Mouse (Mus musculus): ENCODE data around the gene Tjp1. TPM values are rescaled to one million over a fixed set of nuclear protein-coding genes. Genes with fewer than 3 reads are reported as not detected.

Gene Tjp1
- polyA plus RNA-seq, 1 experiment from 2014 or later = 3.1 TPM

DNA sequence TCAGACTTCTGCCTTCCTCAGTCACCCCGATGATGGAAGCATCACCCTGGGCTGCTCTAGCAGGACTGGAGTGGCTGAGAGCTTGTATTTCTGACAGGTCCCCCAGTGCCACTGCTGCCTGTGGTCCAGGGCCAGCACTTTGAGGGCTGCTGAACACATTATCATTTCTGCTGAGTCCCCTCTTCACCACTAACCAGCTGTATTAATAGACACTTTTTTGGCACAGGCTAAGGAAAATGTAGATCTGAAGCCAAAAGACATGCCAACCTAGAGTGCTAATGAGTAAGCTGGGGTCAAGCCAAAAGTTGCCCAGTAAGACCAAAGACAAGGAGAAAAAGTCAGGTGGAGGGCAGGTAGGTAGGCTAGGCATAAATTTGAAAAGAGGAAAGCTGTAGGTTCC, 66.2 kb downstream of the Tjp1 start:
- no peak overlapping the region for H3K4me2 ChIP-seq
- H3K9me3 ChIP-seq (replicated peaks) = no peaks in the 10 kb centered on the region
- no peak overlapping the region for H3K4me3 ChIP-seq (replicated peaks)
- peaks cover 6% of the 10 kb centered on the region; the same call in 1 of the 2 replicates for H3K4me1 ChIP-seq (replicated peaks)
- H3K9ac ChIP-seq = no peak overlapping the region
- no peaks in the 10 kb centered on the region for H3K36me3 ChIP-seq
- ATAC-seq (ENCODE audit: low read depth) = no peak
- H3K27ac ChIP-seq = no peak overlapping the region
- 46% methylated on average over 1 of the region's 1 CpGs for WGBS (ENCODE audit: insufficient replicate concordance)
- H3K27me3 ChIP-seq = no peaks in the 10 kb centered on the region
- no peak for DNase-seq

GRCm38 (mm10) chr7:65460196-65460595, 67.4 kb downstream of the Tjp1 start:
- Histone ChIP-seq H3K36me3 (no peaks in the 10 kb centered on the region), H3K4me2 (no peak overlapping the region)

DNA sequence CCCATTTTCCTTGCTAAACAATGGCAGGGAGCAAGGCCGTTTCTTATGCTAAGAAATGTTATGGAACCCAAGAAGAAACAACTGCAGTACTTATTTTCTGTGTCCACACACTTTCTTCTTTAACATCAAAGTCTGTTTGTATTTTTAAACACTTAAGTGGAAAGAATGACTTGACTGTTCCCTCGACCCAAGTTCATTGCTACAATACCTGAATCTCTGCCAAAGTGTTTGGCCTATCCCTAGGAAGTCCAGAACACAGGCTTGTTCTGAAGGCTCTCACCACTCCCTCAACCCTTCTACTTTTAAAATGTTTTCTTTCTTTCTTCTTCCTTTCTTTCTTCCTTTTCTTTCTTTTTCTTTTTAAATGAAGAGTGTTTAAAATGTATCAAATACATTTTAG, 71.5 kb downstream of the Tjp1 start:
- Histone ChIP-seq H3K9me3 (replicated peaks) (no peaks in the 10 kb centered on the region), H3K27me3 (no peaks in the 10 kb centered on the region), H3K4me1 (replicated peaks) (no peaks in the 10 kb centered on the region), H3K4me3 (replicated peaks) (no peak overlapping the region), H3K27ac (no peak overlapping the region), H3K36me3 (no peaks in the 10 kb centered on the region), H3K9ac (no peak overlapping the region), H3K4me2 (no peak overlapping the region)
- DNase-seq (no peak), ATAC-seq (ENCODE audit: low read depth) (no peak)
- WGBS (ENCODE audit: insufficient replicate concordance) = 38% methylated on average over 2 of the region's 2 CpGs

More at GRCm38 (mm10) chr7:65460196-65460595, 67.4 kb downstream of the Tjp1 start:
- Histone ChIP-seq H3K27ac (no peak overlapping the region), H3K4me1 (replicated peaks) (0 out of 2 replicates have a peak, but pooled peaks cover 3% of the 10 kb centered on the region), H3K27me3 (no peaks in the 10 kb centered on the region), H3K9me3 (replicated peaks) (no peaks in the 10 kb centered on the region), H3K4me3 (replicated peaks) (no peak overlapping the region), H3K9ac (no peak overlapping the region)
- ATAC-seq (ENCODE audit: low read depth) (no peak), DNase-seq (no peak)
- WGBS (ENCODE audit: insufficient replicate concordance) = 49% methylated on average over 3 of the region's 3 CpGs

- Histone ChIP-seq H3K27ac (no peak overlapping the region), H3K36me3 (no peaks in the 10 kb centered on the region), H3K9ac (no peak overlapping the region), H3K27me3 (no peaks in the 10 kb centered on the region), H3K9me3 (replicated peaks) (no peaks in the 10 kb centered on the region), H3K4me2 (no peak overlapping the region), H3K4me1 (replicated peaks) (no peaks in the 10 kb centered on the region), H3K4me3 (replicated peaks) (no peak overlapping the region)
- ATAC-seq (ENCODE audit: low read depth) = no peak
- 58% methylated on average over 3 of the region's 3 CpGs for WGBS (ENCODE audit: insufficient replicate concordance)
- no peak for DNase-seq
These were observed 72.4 kb downstream of the Tjp1 start for GRCm38 (mm10) chr7:65455208-65455607.

DNA sequence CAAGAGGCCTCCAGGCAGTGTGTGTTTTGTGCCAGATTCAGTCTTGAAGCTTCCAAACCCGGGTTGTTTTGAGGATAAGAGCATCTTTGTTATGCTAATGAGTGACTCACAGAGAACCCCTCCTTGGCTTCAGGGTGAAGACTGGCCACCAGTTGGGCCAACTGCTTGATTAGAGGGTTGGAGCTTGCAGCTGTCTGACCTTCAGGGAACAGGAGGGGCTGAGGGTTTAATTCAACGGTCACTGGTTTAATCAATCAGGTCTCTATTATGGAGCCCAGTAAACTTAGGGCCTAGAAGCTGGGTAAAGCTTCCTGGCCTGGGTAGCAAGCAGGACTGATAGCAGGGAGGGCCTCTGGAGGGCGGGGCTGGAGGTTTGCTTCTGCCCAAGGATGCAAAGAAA, 73.3 kb downstream of the Tjp1 start:
- no peak overlapping the region for H3K9ac ChIP-seq
- no peak for ATAC-seq (ENCODE audit: low read depth)
- no peaks in the 10 kb centered on the region for H3K9me3 ChIP-seq (replicated peaks)
- no peaks in the 10 kb centered on the region for H3K27me3 ChIP-seq
- H3K4me3 ChIP-seq (replicated peaks) = no peak overlapping the region
- no peak for DNase-seq
- 30% methylated on average over 3 of the region's 3 CpGs for WGBS (ENCODE audit: insufficient replicate concordance)
- H3K27ac ChIP-seq = no peak overlapping the region
- H3K4me1 ChIP-seq (replicated peaks) = no peaks in the 10 kb centered on the region
- H3K36me3 ChIP-seq = no peaks in the 10 kb centered on the region
- H3K4me2 ChIP-seq = no peak overlapping the region

DNA sequence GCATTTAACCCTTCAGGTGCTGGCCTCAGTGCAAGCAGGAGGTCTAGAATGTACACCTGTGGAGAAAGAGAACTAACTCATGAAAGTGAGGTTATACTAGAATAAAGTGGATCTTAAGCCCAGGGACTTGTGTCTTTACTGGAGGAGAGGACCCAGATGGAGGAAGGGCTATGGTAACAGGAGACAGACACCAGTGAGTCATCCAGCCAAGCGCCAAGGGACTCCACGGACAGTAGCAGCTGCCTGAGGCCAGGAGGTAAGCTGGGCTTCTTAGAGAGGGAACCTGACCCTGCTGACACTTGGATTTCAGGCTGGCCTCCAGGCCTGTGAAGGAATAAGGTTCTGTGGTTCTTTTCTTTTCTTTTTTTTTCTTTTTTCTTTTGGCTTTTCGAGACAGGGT, 75.3 kb downstream of the Tjp1 start:
- Histone ChIP-seq H3K4me1 (replicated peaks) (no peaks in the 10 kb centered on the region), H3K4me2 (no peak overlapping the region), H3K9ac (no peak overlapping the region), H3K27me3 (no peaks in the 10 kb centered on the region), H3K4me3 (replicated peaks) (no peak overlapping the region), H3K9me3 (replicated peaks) (no peaks in the 10 kb centered on the region), H3K27ac (no peak overlapping the region), H3K36me3 (no peaks in the 10 kb centered on the region)
- 59% methylated on average over 3 of the region's 3 CpGs for WGBS (ENCODE audit: insufficient replicate concordance)
- DNase-seq (no peak), ATAC-seq (ENCODE audit: low read depth) (no peak)

- Histone ChIP-seq H3K27me3 (no peaks in the 10 kb centered on the region), H3K4me1 (replicated peaks) (no peaks in the 10 kb centered on the region), H3K4me2 (no peak overlapping the region), H3K9ac (no peak overlapping the region), H3K36me3 (no peaks in the 10 kb centered on the region), H3K9me3 (replicated peaks) (no peaks in the 10 kb centered on the region), H3K4me3 (replicated peaks) (no peak overlapping the region), H3K27ac (no peak overlapping the region)
- ATAC-seq (ENCODE audit: low read depth) = no peak
- WGBS (ENCODE audit: insufficient replicate concordance) = 65% methylated on average over 5 of the region's 5 CpGs
- no peak for DNase-seq
These were observed 77.4 kb downstream of the Tjp1 start for GRCm38 (mm10) chr7:65450158-65450557.

DNA sequence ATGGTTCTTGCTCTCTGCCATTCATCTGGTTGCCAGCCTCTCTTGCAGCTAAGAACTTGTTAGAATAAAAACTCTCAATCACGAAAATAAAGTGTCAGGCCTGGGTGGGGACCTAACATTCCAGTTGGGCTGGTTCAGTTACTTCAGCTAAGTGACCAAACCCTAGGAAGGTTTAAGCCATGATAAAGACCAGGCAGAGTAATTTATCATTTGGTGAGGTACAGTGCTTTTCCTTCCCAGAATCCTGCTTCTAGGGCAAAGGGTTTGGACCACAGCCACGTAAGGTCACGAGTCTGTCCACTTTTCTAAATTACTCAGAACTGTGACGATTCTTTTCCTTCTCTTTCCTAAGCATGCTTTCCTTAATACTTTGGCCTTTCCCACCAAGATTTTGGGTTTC, 86.1 kb downstream of the Tjp1 start:
- no peak overlapping the region for H3K27ac ChIP-seq
- no peak overlapping the region for H3K9ac ChIP-seq
- no peaks in the 10 kb centered on the region for H3K4me1 ChIP-seq (replicated peaks)
- no peak for ATAC-seq (ENCODE audit: low read depth)
- H3K4me3 ChIP-seq (replicated peaks) = no peak overlapping the region
- no peak overlapping the region for H3K4me2 ChIP-seq
- no peaks in the 10 kb centered on the region for H3K27me3 ChIP-seq
- WGBS (ENCODE audit: insufficient replicate concordance) = 62% methylated on average over 4 of the region's 4 CpGs
- no peaks in the 10 kb centered on the region for H3K9me3 ChIP-seq (replicated peaks)
- DNase-seq = no peak
- H3K36me3 ChIP-seq = no peaks in the 10 kb centered on the region

GRCm38 (mm10) chr7:65439518-65439917, 88.1 kb downstream of the Tjp1 start:
- Histone ChIP-seq H3K9ac (no peak overlapping the region), H3K9me3 (replicated peaks) (no peaks in the 10 kb centered on the region), H3K4me1 (replicated peaks) (no peaks in the 10 kb centered on the region), H3K36me3 (no peaks in the 10 kb centered on the region), H3K4me2 (no peak overlapping the region), H3K27ac (no peak overlapping the region), H3K4me3 (replicated peaks) (no peak overlapping the region), H3K27me3 (no peaks in the 10 kb centered on the region)
- DNase-seq = no peak
- 64% methylated on average over 8 of the region's 8 CpGs for WGBS (ENCODE audit: insufficient replicate concordance)
- ATAC-seq (ENCODE audit: low read depth) = no peak

- H3K27ac ChIP-seq = no peak overlapping the region
- DNase-seq = no peak
- no peak overlapping the region for H3K4me2 ChIP-seq
- no peaks in the 10 kb centered on the region for H3K27me3 ChIP-seq
- no peak overlapping the region for H3K4me3 ChIP-seq (replicated peaks)
- no peak overlapping the region for H3K9ac ChIP-seq
- WGBS (ENCODE audit: insufficient replicate concordance) = 50% methylated on average over 5 of the region's 5 CpGs
- no peaks in the 10 kb centered on the region for H3K4me1 ChIP-seq (replicated peaks)
- no peak for ATAC-seq (ENCODE audit: low read depth)
- H3K36me3 ChIP-seq = no peaks in the 10 kb centered on the region
- no peaks in the 10 kb centered on the region for H3K9me3 ChIP-seq (replicated peaks)
These were observed 89.4 kb downstream of the Tjp1 start for GRCm38 (mm10) chr7:65438146-65438545.

DNA sequence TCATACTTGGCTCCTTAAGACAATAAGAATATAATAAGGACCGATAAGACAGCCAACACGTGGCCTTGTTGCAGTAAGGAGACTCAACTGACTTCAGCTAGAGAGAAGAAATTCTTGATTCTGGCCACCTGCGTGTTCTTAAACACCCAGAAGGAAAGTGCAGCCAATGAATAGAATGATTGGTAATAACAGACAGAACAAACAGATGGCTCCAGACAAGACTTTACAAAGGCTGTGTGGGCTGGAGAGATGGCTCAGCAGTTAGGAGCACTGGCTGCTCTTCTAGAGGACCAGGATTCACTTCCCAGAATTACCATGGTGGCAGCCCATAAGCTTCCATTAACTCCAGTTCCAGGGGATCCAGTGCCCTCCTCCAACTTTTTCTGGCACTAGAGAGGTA, 90.7 kb downstream of the Tjp1 start:
- H3K36me3 ChIP-seq = no peaks in the 10 kb centered on the region
- no peak overlapping the region for H3K4me2 ChIP-seq
- no peaks in the 10 kb centered on the region for H3K27me3 ChIP-seq
- H3K9ac ChIP-seq = no peak overlapping the region
- WGBS (ENCODE audit: insufficient replicate concordance) = 60% methylated on average over 3 of the region's 3 CpGs
- ATAC-seq (ENCODE audit: low read depth) = no peak
- no peaks in the 10 kb centered on the region for H3K4me1 ChIP-seq (replicated peaks)
- DNase-seq = no peak
- no peak overlapping the region for H3K27ac ChIP-seq
- H3K9me3 ChIP-seq (replicated peaks) = no peaks in the 10 kb centered on the region
- H3K4me3 ChIP-seq (replicated peaks) = no peak overlapping the region

GRCm38 (mm10) chr7:65431018-65431695, 96.4 kb downstream of the Tjp1 start:
- Histone ChIP-seq H3K9ac (no peak overlapping the region), H3K27me3 (peaks cover 10% of the 10 kb centered on the region; the same call in 1 of the 2 replicates), H3K27ac (no peak overlapping the region), H3K36me3 (no peaks in the 10 kb centered on the region), H3K9me3 (replicated peaks) (no peaks in the 10 kb centered on the region), H3K4me3 (replicated peaks) (no peak overlapping the region), H3K4me2 (no peak overlapping the region), H3K4me1 (replicated peaks) (no peaks in the 10 kb centered on the region)
- 40% methylated on average over 9 of the region's 9 CpGs for WGBS (ENCODE audit: insufficient replicate concordance)
- ATAC-seq (ENCODE audit: low read depth) = no peak
- no peak for DNase-seq

Measured in liver, embryonic 13.5 days (tissue).